Mouse (Mus musculus) C2C12 (cell line): ENCODE data around the gene Prkcz. TPM values are rescaled to one million over a fixed set of nuclear protein-coding genes. Genes with fewer than 3 reads are reported as not detected.

Source experiments
- H3K27me3 ChIP-seq: one replicate; pipeline ENCODE4 v1.6.1; 2011; ENCODE audit not compliant: control insufficient read depth, insufficient read depth, insufficient read length
- H3K36me3 ChIP-seq: one replicate; pipeline ENCODE4 v1.6.1; 2011; ENCODE audit not compliant: control insufficient read depth, insufficient read depth
- H3K4me3 ChIP-seq: one replicate; pipeline ENCODE4 v1.5.1; 2011; ENCODE audit warnings: mild to moderate bottlenecking, control low read depth; ENCODE audit not compliant: poor library complexity, insufficient read depth, severe bottlenecking
- H3K79me2 ChIP-seq: one replicate; pipeline ENCODE4 v1.6.1; 2011; ENCODE audit not compliant: control insufficient read depth, insufficient read depth
- H3K79me3 ChIP-seq: one replicate; pipeline ENCODE4 v1.6.1; 2011; ENCODE audit warnings: low read depth, control low read depth
- H3ac ChIP-seq: one replicate; pipeline ENCODE3; 2011; ENCODE audit warnings: low read depth; ENCODE audit not compliant: control insufficient read depth, insufficient read length
- CEBPB ChIP-seq: IDR thresholded peaks from one replicate; pipeline ENCODE4 v1.6.1; 2011; ENCODE audit warnings: low read depth, mild to moderate bottlenecking, control low read depth, moderate library complexity
- CTCF ChIP-seq: IDR thresholded peaks from one replicate; pipeline ENCODE4 v1.5.1; 2011; ENCODE audit not compliant: control insufficient read depth, insufficient read depth, insufficient read length
- FOSL1 ChIP-seq: IDR thresholded peaks from one replicate; pipeline ENCODE4 v1.8.0; 2011; ENCODE audit warnings: mild to moderate bottlenecking, low read length; ENCODE audit not compliant: poor library complexity, insufficient read depth, severe bottlenecking
- MAX ChIP-seq: IDR thresholded peaks from one replicate; pipeline ENCODE4 v1.6.1; 2011; ENCODE audit warnings: mild to moderate bottlenecking, control low read depth
- MYOD1 ChIP-seq: IDR thresholded peaks from one replicate; pipeline ENCODE4 v1.6.1; 2011; ENCODE audit warnings: low read depth; ENCODE audit not compliant: control insufficient read depth, insufficient read length
- MYOG ChIP-seq: IDR thresholded peaks from one replicate; pipeline ENCODE4 v1.6.1; 2011; ENCODE audit not compliant: control insufficient read depth, insufficient read length; ENCODE audit errors: extremely low read depth
- USF1 ChIP-seq: IDR thresholded peaks from one replicate; pipeline ENCODE4 v1.6.1; 2011; ENCODE audit warnings: low read depth, mild to moderate bottlenecking, control low read depth, moderate library complexity
- polyA plus RNA-seq: library from polyadenylated mRNA; unstranded; fragments of >200 nt; fragmentation: generic; extraction: Trizol; gene quantifications from one replicate; pipeline ENCODE4 v1.2.1, GENCODE M21; 2012; ENCODE audit warnings: missing spikeins

Gene Prkcz
- polyA plus RNA-seq, 1 experiment = 0.06 TPM

- H3ac ChIP-seq = no peak overlapping the region
- no peak overlapping the region for H3K4me3 ChIP-seq
- TF ChIP-seq MYOG (no peak), FOSL1 (no peak), MYOD1 (no peak), MAX (no peak), USF1 (no peak), CEBPB (no peak), CTCF (no peak)
- no peaks in the 10 kb centered on the region for H3K36me3 ChIP-seq
- peaks cover 49% of the 10 kb centered on the region for H3K27me3 ChIP-seq
- no peaks in the 10 kb centered on the region for H3K79me2 ChIP-seq
- no peaks in the 10 kb centered on the region for H3K79me3 ChIP-seq
Measured at GRCm38 (mm10) chr4:155354546-155354945, 6.6 kb downstream of the Prkcz start.

GRCm38 (mm10) chr4:155354035-155354434, 7.1 kb downstream of the Prkcz start:
- Histone ChIP-seq H3K36me3 (no peaks in the 10 kb centered on the region), H3K4me3 (no peak overlapping the region), H3ac (no peak overlapping the region), H3K79me3 (no peaks in the 10 kb centered on the region), H3K79me2 (no peaks in the 10 kb centered on the region), H3K27me3 (peaks cover 44% of the 10 kb centered on the region)
- TF ChIP-seq MYOD1 = no peak
- no peak for TF ChIP-seq USF1
- no peak for TF ChIP-seq MAX
- TF ChIP-seq FOSL1 = no peak
- TF ChIP-seq CEBPB = no peak

DNA sequence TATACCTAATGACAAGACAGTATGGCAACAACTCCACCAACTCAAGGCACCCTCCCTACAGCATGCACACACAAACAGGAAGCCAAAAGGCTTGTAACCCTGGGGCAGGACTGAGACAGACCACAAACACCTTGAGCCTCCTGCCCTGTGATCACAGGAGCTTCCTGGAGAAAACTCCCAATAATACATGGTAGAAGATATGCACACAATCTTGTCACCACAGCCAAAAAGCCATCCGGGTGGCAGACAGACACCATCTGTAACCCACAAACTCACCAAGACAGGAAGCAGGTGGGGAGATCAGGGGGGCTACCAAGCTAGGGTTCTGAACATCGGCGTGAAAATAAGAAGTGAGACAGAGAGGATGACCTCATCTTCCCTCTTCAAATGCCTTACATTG, 8.6 kb downstream of the Prkcz start:
- Histone ChIP-seq H3K27me3 (peaks cover 41% of the 10 kb centered on the region), H3K79me2 (no peaks in the 10 kb centered on the region), H3K4me3 (no peak overlapping the region), H3K36me3 (no peaks in the 10 kb centered on the region), H3K79me3 (no peaks in the 10 kb centered on the region), H3ac (no peak overlapping the region)
- TF ChIP-seq FOSL1 = no peak
- no peak for TF ChIP-seq CTCF
- no peak for TF ChIP-seq MAX
- TF ChIP-seq MYOD1 = no peak
- no peak for TF ChIP-seq CEBPB
- no peak for TF ChIP-seq USF1
- no peak for TF ChIP-seq MYOG

GRCm38 (mm10) chr4:155346350-155346749, 14.8 kb downstream of the Prkcz start:
- no peak for TF ChIP-seq MAX
- TF ChIP-seq CTCF = no peak
- no peak for TF ChIP-seq USF1
- no peak for TF ChIP-seq MYOD1
- TF ChIP-seq FOSL1 = no peak
- no peak for TF ChIP-seq MYOG
- TF ChIP-seq CEBPB = no peak
- Histone ChIP-seq H3K79me3 (no peaks in the 10 kb centered on the region), H3ac (no peak overlapping the region), H3K36me3 (no peaks in the 10 kb centered on the region), H3K4me3 (no peak overlapping the region), H3K79me2 (no peaks in the 10 kb centered on the region), H3K27me3 (peaks cover 57% of the 10 kb centered on the region)

DNA sequence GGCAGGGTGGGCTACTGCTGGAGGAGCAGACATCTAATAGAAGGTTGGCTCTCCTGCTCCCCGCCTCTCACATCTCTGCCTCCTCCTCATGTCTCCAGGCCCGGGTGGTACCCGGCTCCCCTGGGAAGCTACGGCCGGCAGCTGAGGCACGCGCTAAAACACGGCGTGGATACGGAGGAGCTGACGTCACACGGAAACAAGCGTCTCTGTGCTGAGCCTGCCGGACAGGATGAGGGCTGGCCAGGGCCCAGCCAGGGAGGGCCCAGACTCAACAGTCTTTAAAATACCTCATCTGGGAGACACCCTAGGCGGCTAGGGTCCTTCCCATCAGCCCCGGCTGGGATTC, 15.6 kb downstream of the Prkcz start:
- H3K4me3 ChIP-seq = no peak overlapping the region
- peaks cover 63% of the 10 kb centered on the region for H3K27me3 ChIP-seq

GRCm38 (mm10) chr4:155344716-155345607, 16.2 kb downstream of the Prkcz start:
- TF ChIP-seq MYOG = no peak
- TF ChIP-seq FOSL1 = no peak
- no peak for TF ChIP-seq CEBPB
- no peak for TF ChIP-seq USF1
- TF ChIP-seq MAX = no peak
- no peak for TF ChIP-seq CTCF
- no peak for TF ChIP-seq MYOD1
- no peak overlapping the region for H3ac ChIP-seq
- no peak overlapping the region for H3K4me3 ChIP-seq
- H3K79me3 ChIP-seq = no peaks in the 10 kb centered on the region
- peaks cover 69% of the 10 kb centered on the region for H3K27me3 ChIP-seq
- no peaks in the 10 kb centered on the region for H3K36me3 ChIP-seq
- no peaks in the 10 kb centered on the region for H3K79me2 ChIP-seq

More for the DNA sequence above, 15.6 kb downstream of the Prkcz start:
- Histone ChIP-seq H3K79me3 (no peaks in the 10 kb centered on the region), H3K79me2 (no peaks in the 10 kb centered on the region), H3K36me3 (no peaks in the 10 kb centered on the region), H3ac (no peak overlapping the region)
- TF ChIP-seq CEBPB (no peak), MAX (no peak), USF1 (no peak), MYOG (no peak), FOSL1 (no peak), CTCF (no peak), MYOD1 (no peak)
